In genomic region chr6:99433006-99433405, GRCm38 (mm10) we compare ENCODE assay signal across 18 mouse cellular contexts.
DNase-seq lines count a peak whose midpoint lies in the region; TF ChIP-seq lines count a peak whose summit lies in the region.
"Had no signal": no experiment of that assay in that cellular context is flagged by ENCODE, and none has a peak within 500 bp of the region (broad histone marks: within the 10 kb centered on the region; RNA-seq: fewer than 3 reads in every experiment).

No protein-coding gene starts in this region.

- no peak for DNase-seq in spleen, adult 2 months (ENCODE audit: low read depth in 1 of 2, low spot score in 2 of 2)
- DNase-seq in spleen, adult 12 weeks (ENCODE audit: low spot score), result no peak
- DNase-seq in CD4-positive helper T cell, adult 2 months (ENCODE audit: low read depth, low spot score), result peak; percentile 70
- peak; percentile 66 for DNase-seq in T-cell, adult 2 months (ENCODE audit: low spot score)
- peak; percentile 82 for DNase-seq in naive thymus-derived CD4-positive, alpha-beta T cell, adult 2 months (ENCODE audit: low read depth)
- DNase-seq in left cerebral cortex, adult 9 months (ENCODE audit: low spot score in 2 of 2), result no peak
- no peak for DNase-seq in neural tube, embryonic 10.5 days (ENCODE audit: extremely low spot score, low spot score)
- DNase-seq: adrenal gland, postnatal 14 days; B cell, adult 2 months; cerebellum, adult 11-12 months; cerebellum, adult 9-10 months; cerebellum, postnatal 25 days; forebrain, postnatal 0 days; gastrocnemius, postnatal 36 days; heart, postnatal 36 days had no signal

- peak overlapping the region; percentile 80 for H3K27ac ChIP-seq in spleen, adult 2 months (ENCODE audit: insufficient read depth, low read length)
- H3K27ac ChIP-seq: forebrain, embryonic 13.5 days; heart, embryonic 13.5 days; hindbrain, embryonic 15.5 days had no signal

- no peak for TF ChIP-seq POLR2A in spleen, adult 2 months (IDR thresholded peaks at IDR 0.05; ENCODE audit: low read depth, low read length)

- WGBS in spleen, adult 2 months, result 67% methylated on average over 9 of the region's 9 CpGs

- H3K4me1 ChIP-seq in spleen, adult 2 months (ENCODE audit: control insufficient read depth, insufficient read depth, insufficient read length), result peaks cover 14% of the 10 kb centered on the region; the same call in 1 of the 2 replicates
- H3K4me1 ChIP-seq: hindbrain, embryonic 15.5 days had no signal

- no peak overlapping the region for H3K4me3 ChIP-seq in spleen, adult 2 months (ENCODE audit: extremely low read depth, insufficient read depth, insufficient read length)
- H3K4me3 ChIP-seq: forebrain, embryonic 13.5 days; heart, embryonic 13.5 days; hindbrain, embryonic 15.5 days had no signal

- no peaks in the 10 kb centered on the region for H3K36me3 ChIP-seq in spleen, adult 2 months (ENCODE audit: control insufficient read depth, insufficient read depth, low read length)
- H3K36me3 ChIP-seq: hindbrain, embryonic 15.5 days had no signal

- TF ChIP-seq CTCF in spleen, adult 2 months (IDR thresholded peaks at IDR 0.05; ENCODE audit: extremely low read depth, insufficient read depth, insufficient read length, insufficient replicate concordance), result no peak

- H3K27me3 ChIP-seq in spleen, adult 2 months (ENCODE audit: control insufficient read depth, insufficient read depth, low read length), result no peaks in the 10 kb centered on the region
- H3K27me3 ChIP-seq: forebrain, embryonic 13.5 days; heart, embryonic 13.5 days; hindbrain, embryonic 15.5 days had no signal

Comparison
In these comparisons a context has a peak if more than half of its experiments do, and no peak if none do; other contexts are left out.
1. DNase-seq: peak in CD4-positive helper T cell, adult 2 months (single experiment), T-cell, adult 2 months (single experiment) and naive thymus-derived CD4-positive, alpha-beta T cell, adult 2 months (single experiment); none in spleen, adult 2 months (0 of 2), spleen, adult 12 weeks (single experiment), left cerebral cortex, adult 9 months (0 of 2) and neural tube, embryonic 10.5 days (single experiment).